Mouse (Mus musculus): ENCODE measurements at regions not wholly inside any gene's neighbourhood (a gene's known extent, or its start where the extent isn't known, plus 50 kb on each side); places are given as distances from the start of the nearest gene placed in this dataset.

DNA sequence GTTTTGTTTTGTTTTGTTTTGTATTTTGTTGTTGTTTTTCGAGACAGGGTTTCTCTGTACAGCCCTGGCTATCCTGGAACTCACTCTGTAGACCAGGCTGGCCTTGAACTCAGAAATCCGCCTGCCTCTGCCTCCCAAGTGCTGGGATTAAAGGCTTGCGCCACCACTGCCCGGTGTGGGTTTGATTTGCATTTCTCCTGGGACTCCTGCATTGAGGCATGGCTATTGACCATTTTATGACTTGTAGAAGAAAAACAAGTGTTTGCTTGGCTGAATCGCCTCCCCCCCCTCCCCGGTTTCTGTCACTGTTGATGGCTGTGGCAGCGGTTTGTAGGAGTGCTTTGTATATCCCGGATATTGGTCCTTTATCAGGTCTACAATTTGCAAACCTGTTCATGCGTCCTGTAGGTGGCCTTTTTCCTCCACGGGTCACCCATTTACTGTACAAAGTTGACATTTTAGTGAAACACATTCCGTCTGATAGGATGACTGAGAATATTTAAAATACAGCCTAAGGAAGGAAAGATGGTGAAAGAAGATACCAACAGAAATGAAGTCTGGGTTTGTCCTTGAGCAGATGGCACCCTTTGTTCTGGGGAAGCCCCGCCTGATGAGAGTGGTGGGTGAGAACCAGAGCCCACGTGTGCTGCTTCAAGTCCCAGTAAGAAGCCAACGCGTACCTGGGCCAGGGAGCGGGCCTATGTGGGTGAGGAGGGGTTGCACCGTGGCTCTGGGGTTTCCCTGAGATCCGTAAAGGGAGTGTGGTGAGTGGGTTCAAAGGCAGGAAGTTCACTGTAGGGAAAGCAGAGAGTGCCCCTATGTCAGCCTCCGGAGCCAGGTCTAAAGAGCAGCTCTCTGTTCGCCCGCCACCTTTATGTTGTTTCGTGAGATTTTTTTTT lies 52.6 kb upstream of the Smndc1 start:
- peak; percentile 74 to 89 for DNase-seq

DNA sequence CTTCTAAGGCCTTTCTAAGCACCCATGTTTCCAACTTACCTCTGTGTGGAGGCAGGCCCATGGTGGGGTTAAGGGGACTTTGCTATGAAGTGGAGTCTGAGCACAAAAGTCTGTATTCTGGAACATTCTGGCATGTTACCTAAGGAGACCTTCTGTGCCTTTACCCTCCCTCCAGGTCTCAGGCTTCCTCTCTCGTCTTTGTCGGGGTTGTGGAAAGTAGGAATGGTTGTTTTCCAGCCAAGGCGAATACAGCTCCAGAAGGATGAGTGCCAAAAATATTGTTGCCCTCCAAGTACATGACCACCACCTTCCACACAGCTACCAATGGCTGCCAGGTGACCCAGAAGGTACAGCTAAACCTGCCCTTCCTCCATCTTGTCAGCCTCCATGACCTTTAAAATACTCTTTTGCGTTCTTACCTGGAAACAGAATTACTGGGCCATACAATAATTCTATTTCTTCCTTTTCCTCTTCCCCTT lies 51.8 kb upstream of the Smndc1 start:
- no peak for DNase-seq

DNA sequence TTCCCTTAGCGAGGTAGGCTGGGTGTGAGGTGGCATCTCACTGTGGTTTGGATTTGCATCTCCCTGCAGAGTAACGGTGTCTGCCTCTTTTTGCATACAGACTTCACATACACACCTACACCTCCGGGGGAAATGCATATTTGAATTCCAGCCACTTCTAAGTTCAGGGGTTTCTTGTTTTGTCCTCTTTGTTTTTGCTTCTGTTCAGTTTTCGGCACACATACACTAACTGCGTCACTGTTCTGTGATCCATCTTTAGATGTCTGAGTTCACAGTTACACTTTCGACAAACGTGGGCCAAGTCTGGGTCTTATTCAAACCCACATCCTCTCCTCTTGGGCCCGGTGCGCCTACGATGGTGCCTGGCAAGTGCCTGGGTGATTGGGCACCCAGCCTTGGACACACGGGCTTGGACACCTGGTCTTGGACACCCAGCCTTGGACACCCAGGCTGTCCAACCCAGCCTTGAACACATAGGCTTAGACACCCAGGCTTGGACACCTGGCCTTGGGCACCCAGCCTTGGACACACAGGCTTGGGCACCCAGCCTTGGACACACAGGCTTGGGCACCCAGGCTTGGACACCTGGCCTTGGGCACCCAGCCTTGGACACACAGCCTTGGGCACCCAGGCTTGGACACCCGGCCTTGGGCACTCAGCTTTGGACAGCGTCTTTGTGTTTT lies 51.2 kb upstream of the Smndc1 start:
- peak; percentile 53 to 78 for DNase-seq

DNA sequence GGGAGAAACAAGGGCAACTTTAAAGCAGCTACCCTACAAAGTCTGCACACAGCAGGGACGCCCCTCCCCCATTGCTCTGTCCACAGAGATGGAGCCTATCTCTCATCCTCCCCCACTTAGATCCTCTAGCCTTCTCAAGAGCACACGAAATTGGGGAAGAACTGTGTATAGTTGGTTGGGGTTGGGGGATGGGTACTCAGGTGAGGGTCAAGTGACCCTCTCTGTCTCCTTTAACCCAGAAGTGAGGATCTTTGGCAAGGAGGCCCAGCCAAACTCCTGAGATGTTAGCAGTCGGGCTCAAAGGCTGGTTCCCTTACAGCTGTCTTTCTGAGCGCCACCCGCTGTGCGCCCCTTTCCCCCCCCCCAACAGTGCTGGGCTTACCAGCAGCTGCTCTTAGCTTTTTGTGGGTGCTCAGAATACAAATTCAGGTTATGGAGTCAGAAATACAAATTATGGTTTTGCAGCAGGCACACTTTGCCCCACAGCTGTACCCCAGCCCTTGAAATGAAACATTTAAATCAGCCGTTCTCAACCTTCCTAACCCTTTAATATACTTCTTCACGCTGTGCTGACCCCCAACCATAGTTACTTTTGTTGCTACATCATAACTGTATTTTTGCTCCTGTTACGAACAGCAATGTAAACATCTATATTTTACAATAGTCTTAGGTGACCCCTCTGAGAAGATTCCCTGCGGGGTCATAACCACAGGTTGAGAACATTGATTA lies 50.1 kb upstream of the Smndc1 start:
- peak; percentile 53 to 67 for DNase-seq

Data from thymus, adult 18-20 months (tissue).